Mouse (Mus musculus) forebrain, embryonic 16.5 days (tissue): ENCODE measurements around the gene Prmt7. TPM values are rescaled to one million over a fixed set of nuclear protein-coding genes. Genes with fewer than 3 reads are reported as not detected.
A peak's percentile ranks its signal among the peaks of the same experiment; 100 is the strongest.

Experiments used
- ATAC-seq: fragments of 200-750 bp; cut with Nextera tagmentation; 2 replicates; pipeline ENCODE4 v1.8.0; 2017; ENCODE audit warnings: mild to moderate bottlenecking, moderate library complexity
- H3K27ac ChIP-seq: fragments of 300-500 bp; sonication (generic); 2 replicates; pipeline ENCODE4 v1.5.1; 2014; ENCODE audit warnings: low read length, control low read depth
- H3K27me3 ChIP-seq: fragments of 300-500 bp; sonication (generic); replicated peaks from 2 replicates; pipeline ENCODE4 v1.6.1; 2014; ENCODE audit warnings: low read length; ENCODE audit not compliant: control insufficient read depth, insufficient read depth
- H3K36me3 ChIP-seq: fragments of 300-500 bp; sonication (generic); 2 replicates; pipeline ENCODE4 v1.6.1; 2014; ENCODE audit not compliant: control insufficient read depth, insufficient read depth
- H3K4me1 ChIP-seq: fragments of 300-500 bp; sonication (generic); replicated peaks from 2 replicates; pipeline ENCODE4 v1.6.1; 2014; ENCODE audit warnings: low read length; ENCODE audit not compliant: control insufficient read depth, insufficient read depth
- H3K4me2 ChIP-seq: fragments of 300-500 bp; sonication (generic); 2 replicates; pipeline ENCODE4 v1.6.1; 2014; ENCODE audit warnings: mild to moderate bottlenecking, low read length, control low read depth
- H3K4me3 ChIP-seq: fragments of 300-500 bp; sonication (generic); replicated peaks from 2 replicates; pipeline ENCODE4 v1.5.1; 2014; ENCODE audit warnings: mild to moderate bottlenecking, low read length, control low read depth
- H3K9ac ChIP-seq: fragments of 300-500 bp; sonication (generic); replicated peaks from 2 replicates; pipeline ENCODE4 v1.6.1; 2014; ENCODE audit warnings: low read depth, low read length, control low read depth
- H3K9me3 ChIP-seq: fragments of 300-500 bp; sonication (generic); 2 replicates; pipeline ENCODE4 v1.6.1; 2016; ENCODE audit warnings: low read length; ENCODE audit not compliant: control insufficient read depth
- WGBS: fragments of 180-500 bp; shearing (Covaris S2); extraction: QIAGEN DNeasy Blood & Tissue Kit; methylation state at CpG from one replicate; pipeline ENCODE4 v1.1.7; 2014; 5-methylcytosine and 5-hydroxymethylcytosine counted together
- polyA plus RNA-seq: library from polyadenylated mRNA; unstranded; fragments of >200 nt; fragmentation: Nextera tagmentation; extraction: Ambion mirVana; gene quantifications from 2 replicates; pipeline ENCODE4 v1.2.1, GENCODE M21; 2015

Gene Prmt7
- polyA plus RNA-seq, 1 experiment from 2014 or later = 55.3 TPM

DNA sequence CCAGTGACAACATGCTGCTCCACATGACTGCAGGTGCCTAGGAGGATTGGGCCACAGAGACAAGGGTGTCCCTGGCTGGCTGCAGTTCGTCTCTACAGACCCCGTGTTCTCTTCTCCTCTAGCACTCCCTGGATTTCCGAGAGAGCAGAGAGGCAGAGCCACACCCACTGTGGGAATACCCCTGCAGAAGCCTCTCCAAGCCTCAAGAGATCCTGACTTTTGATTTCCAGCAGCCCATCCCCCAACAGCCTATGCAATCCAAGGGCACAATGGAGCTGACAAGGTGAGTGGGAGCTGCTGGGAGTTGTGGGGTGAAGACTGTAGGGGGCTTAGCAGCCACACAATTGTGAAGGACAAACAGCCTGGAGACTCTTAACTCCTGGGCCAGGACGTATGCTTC lies 39.5 kb downstream of the Prmt7 start:
- H3K9ac ChIP-seq = no peak overlapping the region
- H3K9me3 ChIP-seq = no peaks in the 10 kb centered on the region
- no peak overlapping the region for H3K4me3 ChIP-seq
- no peaks in the 10 kb centered on the region for H3K4me1 ChIP-seq
- peaks cover 9% of the 10 kb centered on the region; the same call in 1 of the 2 replicates for H3K36me3 ChIP-seq
- 61% methylated on average over 4 of the region's 4 CpGs for WGBS
- H3K27ac ChIP-seq = no peak overlapping the region
- H3K27me3 ChIP-seq = no peaks in the 10 kb centered on the region
- no peak overlapping the region for H3K4me2 ChIP-seq
- no peak; the same call in 1 of the 2 replicates for ATAC-seq

DNA sequence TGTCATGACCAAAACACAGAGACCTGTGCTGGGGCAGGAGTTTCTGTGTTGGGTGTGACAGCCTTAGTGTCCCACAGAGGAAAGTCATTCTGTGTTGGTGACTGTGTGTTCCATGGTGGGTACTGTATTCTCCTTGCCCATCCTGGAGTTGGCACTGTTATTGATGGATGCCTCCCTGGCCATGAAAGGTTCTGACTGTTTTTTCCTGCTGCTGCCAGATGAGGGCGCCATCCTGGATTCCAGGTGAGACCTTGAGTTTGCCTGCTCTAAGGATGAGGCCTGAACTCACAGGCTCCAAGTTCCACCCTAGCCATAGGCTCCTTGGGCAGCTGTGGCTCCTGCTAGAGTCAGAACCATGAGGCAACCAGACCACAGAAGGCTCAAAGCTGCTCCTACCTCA lies 47.4 kb downstream of the Prmt7 start:
- no peak for ATAC-seq
- H3K9ac ChIP-seq = no peak overlapping the region
- H3K9me3 ChIP-seq = no peaks in the 10 kb centered on the region
- H3K27me3 ChIP-seq = no peaks in the 10 kb centered on the region
- H3K4me3 ChIP-seq = no peak overlapping the region
- H3K36me3 ChIP-seq = peaks cover 9% of the 10 kb centered on the region
- H3K4me1 ChIP-seq = 0 out of 2 replicates have a peak, but pooled peaks cover 5% of the 10 kb centered on the region
- H3K4me2 ChIP-seq = no peak overlapping the region
- H3K27ac ChIP-seq = no peak overlapping the region
- 26% methylated on average over 1 of the region's 1 CpGs for WGBS

DNA sequence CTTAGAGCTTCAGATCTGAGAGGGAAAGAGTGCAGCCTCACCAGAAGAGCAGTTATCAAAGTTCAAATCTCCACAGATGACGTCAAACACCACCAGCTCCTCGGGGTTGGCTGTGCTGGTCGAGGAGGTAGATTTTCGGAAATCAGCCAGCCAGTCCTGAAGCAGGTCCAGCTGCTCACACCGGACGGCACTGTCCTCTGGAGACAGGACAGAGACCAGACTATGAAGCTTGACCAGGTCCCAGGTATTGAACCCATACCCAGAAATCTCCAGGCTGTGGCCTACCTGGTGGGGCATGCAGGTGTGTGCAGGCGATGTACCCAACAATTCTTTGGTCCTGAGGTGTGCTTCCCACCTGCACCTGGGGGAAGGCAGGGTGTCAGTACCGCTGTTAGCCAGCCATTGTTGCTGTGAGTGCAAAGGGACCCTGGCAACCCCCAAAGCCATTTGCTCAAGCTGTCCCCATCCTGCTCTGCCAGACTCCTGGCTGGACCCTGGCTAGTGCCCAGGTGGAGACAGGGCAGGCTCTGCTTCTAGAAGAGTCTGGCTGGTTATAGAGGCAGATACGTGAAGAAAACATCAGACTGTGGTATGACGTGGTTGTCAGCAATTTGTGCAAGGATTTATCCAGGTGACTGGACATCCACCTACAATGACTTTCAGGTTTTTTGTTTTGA lies 49.0 kb downstream of the Prmt7 start:
- no peak for ATAC-seq
- no peak overlapping the region for H3K4me3 ChIP-seq
- H3K4me1 ChIP-seq = 0 out of 2 replicates have a peak, but pooled peaks cover 12% of the 10 kb centered on the region
- H3K4me2 ChIP-seq = no peak overlapping the region
- H3K27me3 ChIP-seq = no peaks in the 10 kb centered on the region
- H3K36me3 ChIP-seq = peaks cover 9% of the 10 kb centered on the region
- H3K27ac ChIP-seq = no peak overlapping the region
- H3K9me3 ChIP-seq = no peaks in the 10 kb centered on the region
- H3K9ac ChIP-seq = no peak overlapping the region
- WGBS = 94% methylated on average over 10 of the region's 10 CpGs

DNA sequence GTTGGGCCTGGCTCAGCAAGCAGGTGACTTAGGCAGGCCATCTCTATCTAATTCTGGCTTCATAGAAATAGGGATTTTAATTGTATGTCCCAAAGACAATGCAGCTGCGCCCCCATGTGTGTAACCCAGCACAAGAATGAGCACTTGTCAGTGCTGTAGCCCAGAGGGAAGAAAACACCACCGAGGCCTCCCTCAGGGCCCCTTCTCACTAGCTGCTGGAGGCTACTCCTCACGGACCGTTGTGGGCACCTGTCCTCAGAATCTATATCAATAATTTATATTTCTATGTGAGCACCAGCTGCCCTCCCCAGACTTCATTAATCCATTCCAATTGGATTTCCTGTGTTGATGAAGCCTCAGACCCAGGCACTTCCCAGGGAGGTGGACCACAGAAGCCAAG lies 50.2 kb downstream of the Prmt7 start:
- ATAC-seq = no peak
- WGBS = 94% methylated on average over 4 of the region's 4 CpGs
- Histone ChIP-seq H3K27me3 (no peaks in the 10 kb centered on the region), H3K36me3 (peaks cover 19% of the 10 kb centered on the region), H3K9ac (no peak overlapping the region), H3K4me2 (no peak overlapping the region), H3K4me3 (no peak overlapping the region), H3K9me3 (no peaks in the 10 kb centered on the region), H3K4me1 (0 out of 2 replicates have a peak, but pooled peaks cover 12% of the 10 kb centered on the region), H3K27ac (no peak overlapping the region)

DNA sequence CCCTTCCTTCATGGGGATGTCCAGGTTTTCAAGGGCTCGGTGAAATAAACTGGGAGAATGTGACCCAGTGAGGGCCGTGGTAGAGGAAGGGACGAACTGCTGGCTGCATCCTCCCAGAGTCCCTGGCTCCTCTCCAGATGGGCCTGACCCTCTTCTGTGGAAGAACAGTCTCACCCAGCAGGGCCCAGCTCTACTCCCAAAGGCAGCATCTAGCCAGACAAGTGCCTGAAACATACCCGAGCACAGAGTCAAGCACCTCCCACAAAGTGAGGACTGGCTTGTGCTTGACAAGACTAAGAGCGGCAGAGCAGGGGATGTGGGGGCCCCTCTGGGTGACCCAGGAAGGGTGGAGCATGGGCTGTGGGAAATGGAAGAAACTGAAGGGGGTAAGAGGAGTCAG lies 51.6 kb downstream of the Prmt7 start:
- no peaks in the 10 kb centered on the region for H3K9me3 ChIP-seq
- no peaks in the 10 kb centered on the region for H3K27me3 ChIP-seq
- peaks cover 19% of the 10 kb centered on the region for H3K36me3 ChIP-seq
- WGBS = 68% methylated on average over 5 of the region's 5 CpGs
- H3K9ac ChIP-seq = no peak overlapping the region
- ATAC-seq = no peak
- H3K4me3 ChIP-seq = no peak overlapping the region
- H3K4me2 ChIP-seq = no peak overlapping the region
- H3K4me1 ChIP-seq = 0 out of 2 replicates have a peak, but pooled peaks cover 12% of the 10 kb centered on the region
- H3K27ac ChIP-seq = no peak overlapping the region

DNA sequence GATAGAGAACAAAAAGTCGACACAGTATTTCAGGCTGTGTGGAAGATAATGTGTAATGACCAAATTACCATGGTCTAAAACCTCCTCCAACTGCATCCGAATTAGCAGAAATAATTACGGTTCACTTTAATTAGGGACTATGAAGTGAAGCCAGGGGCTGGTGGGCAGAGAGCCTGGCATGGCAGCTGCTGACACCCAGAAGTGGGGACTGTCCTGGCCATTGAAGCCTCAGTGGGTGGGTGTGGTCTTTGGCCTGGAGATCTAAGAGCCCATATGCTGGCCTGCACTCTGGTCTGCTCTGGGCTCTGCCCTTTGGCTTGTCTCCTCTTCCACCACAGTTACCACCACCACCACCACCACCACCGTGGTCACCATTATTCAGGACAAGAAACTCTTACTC lies 53.2 kb downstream of the Prmt7 start:
- Histone ChIP-seq H3K9me3 (no peaks in the 10 kb centered on the region), H3K9ac (no peak overlapping the region), H3K36me3 (peaks cover 16% of the 10 kb centered on the region), H3K27me3 (no peaks in the 10 kb centered on the region), H3K4me1 (peaks cover 18% of the 10 kb centered on the region), H3K4me2 (no peak overlapping the region), H3K27ac (no peak overlapping the region), H3K4me3 (no peak overlapping the region)
- peak; percentile 49 for ATAC-seq
- 50% methylated on average over 4 of the region's 4 CpGs for WGBS

DNA sequence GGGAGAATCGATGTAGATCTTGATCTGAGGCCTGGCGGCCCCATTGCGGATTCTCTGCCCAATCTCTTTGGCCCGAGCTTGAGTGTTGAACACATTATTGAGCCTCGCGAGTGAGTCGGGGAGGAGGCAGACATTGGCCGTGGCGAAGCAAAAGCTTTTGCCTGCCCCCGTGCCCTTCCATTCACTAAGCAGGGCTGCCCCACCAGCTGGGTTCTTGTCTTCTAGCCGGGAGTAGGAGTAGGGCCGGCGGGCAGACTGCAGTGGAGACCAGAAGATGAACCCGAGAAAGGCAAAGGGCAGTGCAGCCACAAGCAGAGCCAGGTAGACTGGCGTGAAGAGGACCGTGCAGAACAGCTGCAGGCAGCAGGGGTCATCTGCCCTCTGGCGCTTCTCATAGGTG lies 54.7 kb downstream of the Prmt7 start:
- Histone ChIP-seq H3K27me3 (no peaks in the 10 kb centered on the region), H3K4me1 (peaks cover 31% of the 10 kb centered on the region), H3K9ac (no peak overlapping the region), H3K27ac (no peak overlapping the region), H3K4me2 (no peak overlapping the region), H3K9me3 (no peaks in the 10 kb centered on the region), H3K36me3 (peaks cover 10% of the 10 kb centered on the region), H3K4me3 (no peak overlapping the region)
- no peak for ATAC-seq
- 90% methylated on average over 17 of the region's 17 CpGs for WGBS

DNA sequence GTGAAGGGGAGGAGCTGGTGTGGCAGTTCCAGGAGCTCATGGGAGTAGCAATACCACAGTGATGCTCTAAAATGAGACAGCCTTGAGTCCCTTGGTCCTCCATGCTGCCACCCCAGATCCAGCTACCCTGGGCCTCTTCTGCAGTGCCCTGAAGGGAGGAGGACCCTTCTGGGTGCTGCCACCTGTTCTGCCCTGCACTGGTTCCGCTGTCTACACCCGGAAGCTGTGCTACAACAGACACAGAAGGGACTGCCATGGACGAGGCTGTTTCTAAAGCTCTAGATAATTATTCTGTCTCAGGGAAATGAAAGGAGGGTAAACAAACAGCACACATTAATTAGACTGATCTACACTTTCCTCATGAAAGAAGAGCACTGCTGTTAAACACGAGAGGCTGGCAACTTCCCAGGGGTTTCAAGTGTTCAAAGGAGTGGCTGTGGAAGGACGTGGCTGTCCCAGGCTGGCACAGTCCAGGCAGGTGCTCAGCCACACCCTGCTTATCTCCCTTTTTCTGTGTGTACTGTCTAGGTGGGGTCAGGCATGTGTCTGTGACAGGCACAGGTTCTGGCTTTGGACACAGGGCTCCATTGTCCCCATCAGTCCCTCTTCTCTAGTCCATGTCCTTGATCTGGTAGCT lies 58.1 kb downstream of the Prmt7 start:
- no peak overlapping the region; the same call in 1 of the 2 replicates for H3K9ac ChIP-seq
- peaks cover 35% of the 10 kb centered on the region for H3K4me1 ChIP-seq
- no peak overlapping the region for H3K27ac ChIP-seq
- H3K36me3 ChIP-seq = peaks cover 10% of the 10 kb centered on the region
- ATAC-seq = peak; percentile 23; the same call in 1 of the 2 replicates
- no peak overlapping the region for H3K4me2 ChIP-seq
- WGBS = 20% methylated on average over 5 of the region's 5 CpGs
- H3K27me3 ChIP-seq = no peaks in the 10 kb centered on the region
- no peak overlapping the region for H3K4me3 ChIP-seq
- H3K9me3 ChIP-seq = no peaks in the 10 kb centered on the region

DNA sequence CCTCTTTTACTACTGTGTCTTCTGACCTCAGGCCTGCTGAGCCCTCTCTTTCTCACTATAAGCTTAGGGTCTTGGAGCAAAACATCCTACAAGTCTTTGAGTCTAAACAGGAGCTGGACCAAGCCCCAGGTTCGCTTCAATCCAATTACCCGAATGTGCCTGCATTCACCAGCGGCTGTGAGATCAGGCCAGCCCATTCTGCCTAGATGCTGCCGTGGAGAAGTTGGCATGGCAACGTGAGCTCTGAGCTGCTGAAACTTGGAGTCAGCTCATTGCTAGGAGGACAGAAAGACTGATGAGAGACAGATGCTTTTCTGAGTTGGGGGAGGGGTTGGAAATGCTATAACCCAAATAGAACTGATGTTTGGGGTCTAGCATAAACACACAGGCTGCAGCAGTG lies 60.1 kb downstream of the Prmt7 start:
- H3K9me3 ChIP-seq = no peaks in the 10 kb centered on the region
- H3K27me3 ChIP-seq = no peaks in the 10 kb centered on the region
- peak overlapping the region; percentile 11; the same call in 1 of the 2 replicates for H3K9ac ChIP-seq
- H3K4me1 ChIP-seq = peaks cover 34% of the 10 kb centered on the region
- peak overlapping the region; percentile 8 for H3K4me2 ChIP-seq
- H3K4me3 ChIP-seq = no peak overlapping the region
- 2% methylated on average over 5 of the region's 5 CpGs for WGBS
- peaks cover under 1% of the 10 kb centered on the region; the same call in 1 of the 2 replicates for H3K36me3 ChIP-seq
- peak overlapping the region; percentile 41; the same call in 1 of the 2 replicates for H3K27ac ChIP-seq
- ATAC-seq = peak; percentile 81
